Mouse (Mus musculus) hindbrain, postnatal 0 days (tissue): ENCODE measurements at regions not wholly inside any gene's neighbourhood (a gene's known extent, or its start where the extent isn't known, plus 50 kb on each side); places are given as distances from the start of the nearest gene placed in this dataset.

Experiments used
- ATAC-seq: fragments of 200-750 bp; cut with Nextera tagmentation; 2 replicates; pipeline ENCODE4 v1.8.0; 2017; ENCODE audit warnings: mild to moderate bottlenecking, moderate TSS enrichment, moderate library complexity
- DNase-seq: peaks from one replicate; pipeline ENCODE4 v3.0.0-alpha.2; 2015; ENCODE audit warnings: low spot score
- H3K27ac ChIP-seq: fragments of 300-500 bp; sonication (generic); 2 replicates; pipeline ENCODE4 v1.5.1; 2014; ENCODE audit warnings: mild to moderate bottlenecking
- H3K27me3 ChIP-seq: fragments of 300-500 bp; sonication (generic); 2 replicates; pipeline ENCODE4 v1.6.1; 2014; ENCODE audit warnings: low read length, mixed read lengths; ENCODE audit not compliant: insufficient read depth
- H3K36me3 ChIP-seq: fragments of 300-500 bp; sonication (generic); 2 replicates; pipeline ENCODE4 v1.6.1; 2014; ENCODE audit warnings: low read length, mixed read lengths; ENCODE audit not compliant: insufficient read depth
- H3K4me1 ChIP-seq: fragments of 300-500 bp; sonication (generic); 2 replicates; pipeline ENCODE4 v1.6.1; 2014; ENCODE audit warnings: antibody characterized with exemption, low read length, mixed read lengths; ENCODE audit not compliant: insufficient read depth
- H3K4me2 ChIP-seq: fragments of 300-500 bp; sonication (generic); 2 replicates; pipeline ENCODE4 v1.6.1; 2014; ENCODE audit warnings: low read depth, mild to moderate bottlenecking, low read length, moderate library complexity, mixed read lengths
- H3K4me3 ChIP-seq: fragments of 300-500 bp; sonication (generic); 2 replicates; pipeline ENCODE4 v1.5.1; 2014; ENCODE audit warnings: low read length
- H3K9ac ChIP-seq: fragments of 300-500 bp; sonication (generic); replicated peaks from 2 replicates; pipeline ENCODE4 v1.6.1; 2014; ENCODE audit warnings: mild to moderate bottlenecking, low read length, moderate library complexity, mixed read lengths
- H3K9me3 ChIP-seq: fragments of 300-500 bp; sonication (generic); 2 replicates; pipeline ENCODE4 v1.6.1; 2016; ENCODE audit warnings: low read length, mixed read lengths
- CTCF ChIP-seq: IDR thresholded peaks from 2 replicates; pipeline ENCODE4 v1.5.1; 2016; ENCODE audit warnings: antibody characterized with exemption, control low read depth, low read depth
- WGBS: fragments of 180-500 bp; shearing (Covaris S2); extraction: QIAGEN DNeasy Blood & Tissue Kit; methylation state at CpG from one replicate; pipeline ENCODE4 v1.1.7; 2014; 5-methylcytosine and 5-hydroxymethylcytosine counted together

- no peaks in the 10 kb centered on the region for H3K27me3 ChIP-seq
- no peaks in the 10 kb centered on the region for H3K36me3 ChIP-seq
- DNase-seq (peak; percentile 44), ATAC-seq (no peak)
- 0 out of 2 replicates have a peak, but pooled peaks cover under 1% of the 10 kb centered on the region for H3K9me3 ChIP-seq
- H3K4me2 ChIP-seq = no peak overlapping the region
- WGBS = 85% methylated on average over 4 of the region's 4 CpGs
- no peak overlapping the region for H3K27ac ChIP-seq
- H3K4me1 ChIP-seq = no peaks in the 10 kb centered on the region
- no peak overlapping the region for H3K4me3 ChIP-seq
- H3K9ac ChIP-seq = no peak overlapping the region
- TF ChIP-seq CTCF = peak; percentile 66
Measured at GRCm38 (mm10) chr4:61909409-61909808, 74.4 kb upstream of the Mup5 start.

GRCm38 (mm10) chr4:61902136-61902535, 67.1 kb upstream of the Mup5 start:
- TF ChIP-seq CTCF = no peak

DNA sequence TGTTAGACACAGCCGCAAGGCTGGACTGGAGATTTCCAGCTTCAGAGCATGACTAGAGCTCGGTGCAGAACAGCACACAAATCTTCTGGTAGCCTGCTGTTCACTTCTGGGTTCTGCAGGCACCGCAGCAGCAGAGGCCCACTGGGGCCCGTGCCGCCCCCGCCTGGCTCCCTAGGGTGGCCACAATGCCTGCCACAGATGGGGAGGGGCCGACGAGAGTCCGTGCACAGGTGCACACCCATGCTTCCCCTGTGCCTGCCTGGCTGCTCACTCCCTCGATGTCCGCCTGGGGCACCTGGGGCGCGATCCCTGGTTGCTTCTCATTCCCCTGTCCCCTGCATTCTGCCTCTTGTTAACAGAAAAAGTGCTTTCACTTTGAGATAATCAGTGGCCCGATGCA, 63.2 kb upstream of the Mup5 start:
- H3K27ac ChIP-seq = no peak overlapping the region
- 85% methylated on average over 14 of the region's 14 CpGs for WGBS
- H3K4me1 ChIP-seq = no peaks in the 10 kb centered on the region
- no peak overlapping the region for H3K4me2 ChIP-seq
- H3K9me3 ChIP-seq = no peaks in the 10 kb centered on the region
- H3K4me3 ChIP-seq = no peak overlapping the region
- no peak for DNase-seq
- H3K27me3 ChIP-seq = no peaks in the 10 kb centered on the region
- H3K36me3 ChIP-seq = no peaks in the 10 kb centered on the region
- H3K9ac ChIP-seq = no peak overlapping the region
- no peak for TF ChIP-seq CTCF
- no peak for ATAC-seq

More at GRCm38 (mm10) chr4:61902136-61902535, 67.1 kb upstream of the Mup5 start:
- H3K4me1 ChIP-seq = no peaks in the 10 kb centered on the region
- H3K36me3 ChIP-seq = no peaks in the 10 kb centered on the region
- no peak overlapping the region for H3K4me2 ChIP-seq
- no peaks in the 10 kb centered on the region for H3K27me3 ChIP-seq
- no peaks in the 10 kb centered on the region for H3K9me3 ChIP-seq
- DNase-seq (no peak), ATAC-seq (no peak)
- H3K9ac ChIP-seq = no peak overlapping the region
- H3K4me3 ChIP-seq = no peak overlapping the region
- no peak overlapping the region for H3K27ac ChIP-seq
- WGBS = 87% methylated on average over 9 of the region's 9 CpGs

GRCm38 (mm10) chr4:61897176-61897575, 62.1 kb upstream of the Mup5 start:
- no peak overlapping the region for H3K27ac ChIP-seq
- WGBS = 89% methylated on average over 7 of the region's 7 CpGs
- no peak overlapping the region for H3K9ac ChIP-seq
- TF ChIP-seq CTCF = no peak
- H3K4me3 ChIP-seq = no peak overlapping the region
- no peak for DNase-seq
- no peaks in the 10 kb centered on the region for H3K36me3 ChIP-seq
- no peak overlapping the region for H3K4me2 ChIP-seq
- no peaks in the 10 kb centered on the region for H3K4me1 ChIP-seq
- no peak for ATAC-seq
- no peaks in the 10 kb centered on the region for H3K9me3 ChIP-seq
- no peaks in the 10 kb centered on the region for H3K27me3 ChIP-seq
